22 mouse cellular contexts compared by ENCODE assay signal in genomic region chr8:11619091-11619490, GRCm38 (mm10). TPM values are rescaled to one million over a fixed set of nuclear protein-coding genes. Genes with fewer than 3 reads are reported as not detected.
DNase-seq lines count a peak whose midpoint lies in the region; ATAC-seq lines count a peak whose summit lies in the region.
"Had no signal": no experiment of that assay in that cellular context is flagged by ENCODE, and none has a peak within 500 bp of the region (broad histone marks: within the 10 kb centered on the region; RNA-seq: fewer than 3 reads in every experiment).

No protein-coding gene starts in this region.

- no peaks in the 10 kb centered on the region for H3K27me3 ChIP-seq in forebrain, embryonic 11.5 days (ENCODE audit: control insufficient read depth, insufficient read depth, low read length)
- no peaks in the 10 kb centered on the region for H3K27me3 ChIP-seq in forebrain, embryonic 12.5 days
- H3K27me3 ChIP-seq: CH12.LX; embryonic facial prominence, embryonic 12.5 days; forebrain, embryonic 13.5 days; forebrain, embryonic 15.5 days; Patski had no signal

- no peaks in the 10 kb centered on the region for H3K4me1 ChIP-seq in forebrain, embryonic 11.5 days (replicated peaks; ENCODE audit: control insufficient read depth, insufficient read depth, low read length)
- H3K4me1 ChIP-seq in forebrain, embryonic 12.5 days: no peaks in the 10 kb centered on the region; the same call in 1 of the 2 replicates
- H3K4me1 ChIP-seq: embryonic facial prominence, embryonic 10.5 days; embryonic facial prominence, embryonic 12.5 days; forebrain, embryonic 13.5 days had no signal

- peaks cover 16% of the 10 kb centered on the region for H3K36me3 ChIP-seq in forebrain, embryonic 11.5 days (ENCODE audit: control insufficient read depth, insufficient read depth, low read length)
- peaks cover 80% of the 10 kb centered on the region for H3K36me3 ChIP-seq in forebrain, embryonic 12.5 days (replicated peaks)

- no peak overlapping the region for H3K27ac ChIP-seq in forebrain, embryonic 11.5 days (ENCODE audit: low read depth, low read length)
- no peak overlapping the region for H3K27ac ChIP-seq in forebrain, embryonic 12.5 days
- H3K27ac ChIP-seq: embryonic facial prominence, embryonic 10.5 days; embryonic facial prominence, embryonic 12.5 days; forebrain, embryonic 13.5 days had no signal

- no peak overlapping the region for H3K4me3 ChIP-seq in forebrain, embryonic 11.5 days (ENCODE audit: low read depth, low read length)
- H3K4me3 ChIP-seq in forebrain, embryonic 12.5 days (replicated peaks): no peak overlapping the region
- H3K4me3 ChIP-seq: embryonic facial prominence, embryonic 10.5 days; embryonic facial prominence, embryonic 12.5 days; forebrain, embryonic 13.5 days; forebrain, embryonic 15.5 days had no signal

- peak; percentile 60 for DNase-seq in adrenal gland, adult 2 months
- no peak for DNase-seq in adrenal gland, postnatal 10 days
- DNase-seq in adrenal gland, postnatal 14 days: peak; percentile 30
- no peak for DNase-seq in adrenal gland, postnatal 25 days
- peak; percentile 38 for DNase-seq in forebrain, embryonic 11.5 days (ENCODE audit: low spot score)
- DNase-seq: B cell, adult 2 months; cerebellum, adult 11-12 months; cerebellum, adult 2 months; cerebellum, adult 9-10 months; cerebellum, postnatal 10 days; cerebellum, postnatal 25 days; forebrain, postnatal 0 days had no signal

- 93% methylated on average over 3 of the region's 3 CpGs for WGBS in forebrain, embryonic 11.5 days
- WGBS in forebrain, embryonic 12.5 days: 89% methylated on average over 3 of the region's 3 CpGs

- no peak overlapping the region for H3K9ac ChIP-seq in forebrain, embryonic 11.5 days (ENCODE audit: low read length)
- no peak overlapping the region for H3K9ac ChIP-seq in forebrain, embryonic 12.5 days
- H3K9ac ChIP-seq: embryonic facial prominence, embryonic 12.5 days; forebrain, embryonic 13.5 days; forebrain, embryonic 15.5 days; forebrain, postnatal 0 days had no signal

- no peak overlapping the region for H3K4me2 ChIP-seq in forebrain, embryonic 11.5 days (ENCODE audit: low read depth, low read length, severe bottlenecking)
- H3K4me2 ChIP-seq in forebrain, embryonic 12.5 days: no peak overlapping the region
- H3K4me2 ChIP-seq: embryonic facial prominence, embryonic 12.5 days; forebrain, embryonic 13.5 days; forebrain, embryonic 15.5 days had no signal

- no peak for ATAC-seq in forebrain, embryonic 11.5 days (replicated peaks; ENCODE audit: low FRiP score)
- ATAC-seq in forebrain, embryonic 12.5 days (ENCODE audit: low FRiP score): no peak
- ATAC-seq: activated CD4-positive, CD25-positive, alpha-beta regulatory T cell, adult 4 months; CD4-positive, CD25-positive, alpha-beta regulatory T cell, adult 4 months; forebrain, embryonic 13.5 days; forebrain, embryonic 15.5 days; Patski had no signal

- no peaks in the 10 kb centered on the region for H3K9me3 ChIP-seq in forebrain, embryonic 11.5 days (ENCODE audit: control insufficient read depth, low read length)
- H3K9me3 ChIP-seq in forebrain, embryonic 12.5 days: no peaks in the 10 kb centered on the region
- H3K9me3 ChIP-seq: embryonic facial prominence, embryonic 10.5 days; embryonic facial prominence, embryonic 12.5 days; forebrain, embryonic 13.5 days; forebrain, embryonic 15.5 days; G1E had no signal

RNA-seq across cellular contexts. Expression of gene Ankrd10, which starts 16.5 kb away (rescaled TPM):
- total RNA-seq in adrenal gland, adult 2 months (2021): 10 to 100 TPM; 36.0 to 44.7 TPM
- 73.3 and 75.3 TPM in 2 replicates for polyA plus RNA-seq in adrenal gland, adult 2 months (2012; rRNA removed)
- 10 to 100 TPM; 48.7 to 78.5 TPM for total RNA-seq in adrenal gland, postnatal 10 days (2021)
- total RNA-seq in adrenal gland, postnatal 14 days (2021): 57.2 and 61.8 TPM in 2 replicates
- total RNA-seq in adrenal gland, postnatal 25 days (2021): 76.1 and 77.4 TPM in 2 replicates
- 133 and 143 TPM in 2 replicates for polyA plus RNA-seq in forebrain, embryonic 11.5 days (2014; fragmentation: Nextera tagmentation; extraction: Ambion mirVana)
- polyA plus RNA-seq in forebrain, embryonic 12.5 days (2016; fragmentation: Nextera tagmentation; extraction: Ambion mirVana): 137 and 145 TPM in 2 replicates

Comparison
In these comparisons a context has a peak if more than half of its experiments do, and no peak if none do; other contexts are left out.
1. DNase-seq: peak in adrenal gland, adult 2 months (single experiment), adrenal gland, postnatal 14 days (single experiment) and forebrain, embryonic 11.5 days (single experiment); none in adrenal gland, postnatal 10 days (single experiment) and adrenal gland, postnatal 25 days (single experiment).